Mouse (Mus musculus): Measurements from ENCODE around the gene Nr1d1. TPM values are rescaled to one million over a fixed set of nuclear protein-coding genes. Genes with fewer than 3 reads are reported as not detected.
A peak's percentile ranks its signal among the peaks of the same experiment; 100 is the strongest.

Gene Nr1d1
- polyA plus RNA-seq, 1 experiment from 2014 or later = 1.5 TPM

DNA sequence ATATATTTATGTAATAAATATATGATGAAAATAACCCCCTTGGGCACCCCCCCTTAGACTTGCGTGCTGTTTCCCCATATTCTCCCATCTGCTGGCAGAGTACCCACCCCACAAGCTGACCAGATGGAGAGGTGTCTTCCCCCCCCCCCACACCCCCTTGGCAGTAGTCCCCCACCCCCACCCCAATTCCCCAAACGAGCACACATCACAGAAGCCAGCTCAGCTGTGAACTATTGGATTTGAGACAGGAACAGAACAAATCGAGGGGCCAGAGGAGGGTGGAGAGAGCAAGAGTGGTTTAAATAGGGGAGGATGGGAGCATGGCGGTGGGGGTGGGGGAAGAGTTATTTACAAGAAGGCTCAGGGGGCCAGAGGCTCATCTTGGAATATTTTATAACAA, 7.4 kb downstream of the Nr1d1 start:
- H3K9ac ChIP-seq (replicated peaks) = peak overlapping the region; percentile 51; the same call in 1 of the 2 replicates
- H3K27me3 ChIP-seq = peaks cover under 1% of the 10 kb centered on the region; the same call in 1 of the 2 replicates
- peak overlapping the region; percentile 50 for H3K4me2 ChIP-seq (replicated peaks)
- no peaks in the 10 kb centered on the region for H3K9me3 ChIP-seq
- 13% methylated on average over 4 of the region's 4 CpGs for WGBS
- H3K4me3 ChIP-seq = peak overlapping the region; percentile 30
- peaks cover 39% of the 10 kb centered on the region for H3K4me1 ChIP-seq
- peak overlapping the region; percentile 86 for H3K27ac ChIP-seq (replicated peaks)
- ATAC-seq (ENCODE audit: low FRiP score, low read depth) = 0 out of 2 replicates have a peak, but pooled peaks have one; percentile 27
- H3K36me3 ChIP-seq = peaks cover 42% of the 10 kb centered on the region

DNA sequence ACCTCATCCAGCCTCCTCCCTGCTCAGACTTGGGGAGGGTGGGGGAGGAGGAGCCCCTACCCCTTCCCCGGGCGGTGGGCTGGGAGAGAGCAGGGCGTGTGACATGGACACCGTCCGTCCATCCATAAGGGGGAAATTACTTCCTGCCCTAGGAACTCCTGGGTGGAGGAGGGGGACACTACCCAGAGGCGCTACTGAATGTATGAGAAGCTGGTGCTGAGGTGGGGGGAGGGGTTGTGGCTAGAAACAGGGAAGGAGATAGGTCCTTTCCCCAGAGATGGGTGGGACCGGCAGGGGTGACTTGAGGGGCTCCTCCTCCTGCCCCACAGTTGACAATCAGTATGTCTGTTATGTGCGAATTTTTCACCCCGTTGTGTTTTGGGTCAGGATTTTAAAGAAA, 7.9 kb downstream of the Nr1d1 start:
- Histone ChIP-seq H3K27me3 (no peaks in the 10 kb centered on the region; the same call in 1 of the 2 replicates), H3K9ac (replicated peaks) (peak overlapping the region; percentile 17; the same call in 1 of the 2 replicates), H3K4me1 (peaks cover 39% of the 10 kb centered on the region), H3K4me3 (no peak overlapping the region), H3K4me2 (replicated peaks) (peak overlapping the region; percentile 50), H3K36me3 (peaks cover 44% of the 10 kb centered on the region), H3K27ac (replicated peaks) (peak overlapping the region; percentile 86), H3K9me3 (no peaks in the 10 kb centered on the region)
- 15% methylated on average over 9 of the region's 9 CpGs for WGBS
- ATAC-seq (ENCODE audit: low FRiP score, low read depth) = peak; percentile 57

DNA sequence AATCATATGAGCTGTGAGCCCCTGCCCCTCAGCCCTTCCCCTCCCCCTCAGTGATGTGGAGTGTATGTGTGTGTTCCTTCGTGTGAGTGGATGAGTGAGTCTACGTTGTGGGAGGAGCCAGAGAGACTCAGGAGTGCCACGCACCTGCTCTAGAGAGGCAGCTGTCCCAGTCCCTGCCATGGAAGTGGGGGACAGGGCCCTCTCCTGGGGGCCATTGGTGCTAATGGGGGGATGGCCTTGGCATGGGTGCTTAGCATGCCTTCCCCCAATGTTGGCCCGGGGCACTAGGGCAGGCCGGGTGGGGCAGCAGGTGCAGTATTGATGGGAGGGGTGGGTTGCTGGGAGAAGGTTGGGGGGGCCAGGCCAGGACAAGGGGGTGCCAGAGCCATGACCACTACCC, 8.3 kb downstream of the Nr1d1 start:
- peak overlapping the region; percentile 86 for H3K27ac ChIP-seq (replicated peaks)
- H3K9me3 ChIP-seq = no peaks in the 10 kb centered on the region
- 62% methylated on average over 5 of the region's 5 CpGs for WGBS
- no peaks in the 10 kb centered on the region; the same call in 1 of the 2 replicates for H3K27me3 ChIP-seq
- H3K4me1 ChIP-seq = peaks cover 39% of the 10 kb centered on the region
- H3K4me2 ChIP-seq (replicated peaks) = peak overlapping the region; percentile 50
- peak; percentile 17; the same call in 1 of the 2 replicates for ATAC-seq (ENCODE audit: low FRiP score, low read depth)
- peaks cover 48% of the 10 kb centered on the region for H3K36me3 ChIP-seq
- no peak overlapping the region for H3K4me3 ChIP-seq
- H3K9ac ChIP-seq (replicated peaks) = peak overlapping the region; percentile 17; the same call in 1 of the 2 replicates

DNA sequence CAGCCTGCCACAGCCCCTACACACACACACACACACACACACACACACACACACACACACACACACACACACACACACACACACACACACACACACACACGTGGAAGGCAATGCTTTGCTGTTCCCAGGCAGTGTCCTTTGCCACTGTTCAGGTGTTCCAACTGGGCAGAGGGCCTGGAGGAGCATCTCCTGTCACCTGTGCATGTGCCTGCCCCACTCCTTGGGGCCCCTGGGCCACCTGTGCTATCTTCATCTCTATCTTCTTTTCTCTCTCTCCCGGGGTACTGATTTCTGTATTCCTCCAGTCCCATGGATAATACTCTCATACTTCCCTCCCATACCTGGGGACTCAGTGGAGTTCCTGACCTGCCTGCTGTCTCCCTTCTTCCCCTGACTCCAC, 8.8 kb downstream of the Nr1d1 start:
- Histone ChIP-seq H3K27ac (replicated peaks) (peak overlapping the region; percentile 86), H3K9ac (replicated peaks) (no peak overlapping the region), H3K27me3 (no peaks in the 10 kb centered on the region; the same call in 1 of the 2 replicates), H3K36me3 (peaks cover 52% of the 10 kb centered on the region), H3K4me1 (peaks cover 39% of the 10 kb centered on the region), H3K4me2 (replicated peaks) (no peak overlapping the region), H3K4me3 (no peak overlapping the region), H3K9me3 (no peaks in the 10 kb centered on the region)
- no peak for ATAC-seq (ENCODE audit: low FRiP score, low read depth)
- WGBS = 58% methylated on average over 2 of the region's 2 CpGs

DNA sequence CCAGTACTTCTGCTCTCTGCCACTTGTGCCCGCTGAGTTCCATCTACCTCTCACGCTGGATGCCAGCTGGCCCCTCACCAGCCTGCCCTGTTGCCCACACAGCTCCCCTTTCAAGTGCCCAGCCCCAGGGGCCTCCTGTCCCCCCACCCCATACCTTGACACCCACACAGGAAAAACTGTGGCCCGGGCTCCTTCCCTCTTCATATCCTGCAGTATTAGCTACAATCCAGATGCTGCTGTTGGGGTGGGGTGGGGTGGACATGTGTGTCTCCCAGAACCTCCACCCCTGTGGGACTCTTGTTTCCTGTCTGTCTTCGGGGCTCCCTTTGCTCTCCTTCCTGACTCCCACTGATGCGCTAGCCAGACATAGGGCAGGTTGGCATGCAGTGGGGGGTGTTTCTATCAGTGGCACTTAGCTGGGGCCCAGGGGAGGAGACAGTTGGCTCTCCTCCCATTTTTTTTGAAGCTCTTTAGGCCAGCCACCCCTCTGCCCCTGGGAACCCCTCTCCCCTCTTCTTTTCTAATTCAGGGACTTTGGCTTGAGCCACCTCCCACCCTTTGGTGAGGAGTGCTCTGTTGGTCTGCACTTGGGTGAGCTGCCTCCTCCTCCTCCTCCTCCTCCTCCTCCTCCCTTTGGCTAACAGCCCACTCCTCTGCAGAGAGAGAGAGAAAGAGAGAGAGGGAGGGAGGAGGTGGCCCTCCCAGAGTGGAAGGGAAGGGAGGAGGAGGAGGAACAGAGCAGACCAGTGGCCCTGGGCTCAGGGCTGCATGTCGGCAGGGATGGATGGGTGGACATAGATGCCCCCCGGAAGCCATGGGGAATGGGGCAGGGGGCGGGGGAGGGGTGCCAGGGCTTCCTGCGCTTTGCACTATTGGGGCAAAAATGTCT, 9.5 kb downstream of the Nr1d1 start:
- ATAC-seq (ENCODE audit: low FRiP score, low read depth) = no peak
- Histone ChIP-seq H3K9ac (replicated peaks) (no peak overlapping the region; the same call in 1 of the 2 replicates), H3K4me1 (peaks cover 39% of the 10 kb centered on the region), H3K27me3 (no peaks in the 10 kb centered on the region; the same call in 1 of the 2 replicates), H3K27ac (replicated peaks) (peak overlapping the region; percentile 86), H3K9me3 (no peaks in the 10 kb centered on the region), H3K4me3 (no peak overlapping the region), H3K4me2 (replicated peaks) (no peak overlapping the region), H3K36me3 (peaks cover 57% of the 10 kb centered on the region)
- WGBS = 52% methylated on average over 7 of the region's 9 CpGs

DNA sequence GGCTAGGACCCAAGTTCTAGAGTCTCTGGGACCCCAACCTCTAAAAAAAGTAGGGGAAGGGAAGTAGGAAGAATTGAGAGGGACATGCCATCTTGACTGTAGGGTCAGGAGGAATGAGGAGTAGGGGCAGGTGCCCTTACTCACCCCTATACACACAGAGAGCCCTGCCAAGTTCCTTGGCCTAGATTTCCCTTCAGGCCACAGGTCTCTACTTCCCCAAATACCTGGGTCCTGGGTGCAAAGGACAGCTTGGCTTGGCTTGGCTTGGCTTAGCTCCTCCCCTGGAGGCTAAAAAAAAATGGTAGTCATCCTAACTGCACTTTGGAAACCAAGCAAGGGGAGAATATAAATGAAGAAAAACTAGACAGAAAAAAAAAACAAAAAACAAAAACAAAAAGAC, 10.4 kb downstream of the Nr1d1 start:
- Histone ChIP-seq H3K4me2 (replicated peaks) (no peak overlapping the region), H3K36me3 (peaks cover 58% of the 10 kb centered on the region), H3K9ac (replicated peaks) (no peak overlapping the region), H3K4me1 (peaks cover 39% of the 10 kb centered on the region), H3K27me3 (no peaks in the 10 kb centered on the region; the same call in none of the 2 replicates), H3K9me3 (no peaks in the 10 kb centered on the region), H3K4me3 (no peak overlapping the region), H3K27ac (replicated peaks) (no peak overlapping the region)
- ATAC-seq (ENCODE audit: low FRiP score, low read depth) = no peak

DNA sequence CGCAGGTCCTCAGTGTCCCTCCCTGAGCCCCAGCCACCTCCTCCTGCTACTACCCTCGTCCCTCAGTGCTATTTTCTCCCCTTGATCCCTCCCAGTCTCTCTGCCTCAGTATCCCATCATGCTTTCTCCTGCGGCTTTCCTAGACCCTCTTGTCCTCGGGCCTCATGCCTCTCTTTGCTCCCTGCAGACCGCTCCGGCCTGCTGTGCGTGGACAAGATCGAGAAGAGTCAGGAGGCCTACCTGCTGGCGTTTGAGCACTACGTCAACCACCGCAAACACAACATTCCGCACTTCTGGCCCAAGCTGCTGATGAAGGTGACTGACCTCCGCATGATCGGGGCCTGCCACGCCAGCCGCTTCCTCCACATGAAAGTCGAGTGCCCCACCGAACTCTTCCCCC, 11.0 kb downstream of the Nr1d1 start:
- Histone ChIP-seq H3K9me3 (no peaks in the 10 kb centered on the region), H3K4me1 (peaks cover 39% of the 10 kb centered on the region), H3K36me3 (peaks cover 51% of the 10 kb centered on the region), H3K9ac (replicated peaks) (no peak overlapping the region), H3K27ac (replicated peaks) (no peak overlapping the region), H3K4me2 (replicated peaks) (no peak overlapping the region), H3K27me3 (no peaks in the 10 kb centered on the region; the same call in 1 of the 2 replicates), H3K4me3 (no peak overlapping the region)
- 85% methylated on average over 18 of the region's 18 CpGs for WGBS
- ATAC-seq (ENCODE audit: low FRiP score, low read depth) = no peak

DNA sequence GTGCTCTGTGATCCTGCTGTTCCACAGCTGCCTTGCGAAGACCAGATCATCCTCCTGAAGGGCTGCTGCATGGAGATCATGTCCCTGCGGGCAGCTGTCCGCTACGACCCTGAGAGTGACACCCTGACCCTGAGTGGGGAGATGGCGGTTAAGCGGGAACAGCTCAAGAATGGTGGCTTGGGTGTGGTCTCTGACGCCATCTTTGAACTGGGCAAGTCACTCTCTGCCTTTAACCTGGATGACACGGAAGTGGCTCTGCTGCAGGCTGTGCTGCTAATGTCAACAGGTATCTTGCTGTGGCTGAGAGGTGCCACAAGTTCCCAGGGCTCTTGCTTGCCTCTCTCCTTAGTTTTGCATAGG, 11.7 kb downstream of the Nr1d1 start:
- no peak for ATAC-seq (ENCODE audit: low FRiP score, low read depth)
- Histone ChIP-seq H3K4me2 (replicated peaks) (no peak overlapping the region), H3K36me3 (peaks cover 48% of the 10 kb centered on the region), H3K9ac (replicated peaks) (no peak overlapping the region), H3K9me3 (no peaks in the 10 kb centered on the region), H3K27me3 (no peaks in the 10 kb centered on the region; the same call in 1 of the 2 replicates), H3K4me3 (no peak overlapping the region), H3K27ac (replicated peaks) (no peak overlapping the region), H3K4me1 (peaks cover 34% of the 10 kb centered on the region)
- WGBS = 89% methylated on average over 8 of the region's 8 CpGs

DNA sequence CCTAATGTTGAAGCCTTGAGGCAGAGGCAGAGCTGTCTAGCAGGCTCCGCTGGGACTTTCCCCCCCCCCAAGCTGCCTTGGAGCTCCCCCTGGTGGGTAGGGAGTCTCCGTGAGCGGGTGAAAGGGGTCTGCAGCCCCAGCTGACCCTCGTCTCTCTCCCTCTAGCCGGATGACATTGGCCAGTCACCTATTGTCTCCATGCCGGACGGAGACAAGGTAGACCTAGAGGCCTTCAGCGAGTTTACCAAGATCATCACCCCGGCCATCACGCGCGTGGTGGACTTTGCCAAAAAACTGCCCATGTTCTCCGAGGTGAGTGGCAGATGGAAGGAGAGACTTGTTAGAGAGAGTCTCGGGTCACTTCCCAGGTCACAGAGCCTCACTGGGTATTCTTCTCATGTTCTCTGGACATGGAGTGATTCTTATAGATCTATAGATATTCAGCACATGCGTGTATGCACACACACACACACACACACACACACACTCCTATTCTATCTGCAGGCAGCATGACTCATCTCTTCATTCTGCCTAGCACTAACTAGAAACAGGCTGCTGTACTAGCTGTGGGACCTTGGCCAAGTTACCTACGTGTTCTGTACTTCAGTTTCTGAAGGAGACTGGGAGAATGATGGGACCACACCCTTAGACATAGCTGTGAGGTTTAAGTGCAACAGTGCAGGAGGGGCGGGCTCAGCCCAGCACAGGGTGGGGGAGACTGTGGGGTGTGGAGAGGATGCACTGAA, 12.2 kb downstream of the Nr1d1 start:
- H3K27ac ChIP-seq (replicated peaks) = no peak overlapping the region
- no peak overlapping the region for H3K4me2 ChIP-seq (replicated peaks)
- no peak overlapping the region for H3K9ac ChIP-seq (replicated peaks)
- H3K27me3 ChIP-seq = no peaks in the 10 kb centered on the region; the same call in 1 of the 2 replicates
- 60% methylated on average over 17 of the region's 17 CpGs for WGBS
- H3K36me3 ChIP-seq = peaks cover 50% of the 10 kb centered on the region
- H3K4me1 ChIP-seq = peaks cover 29% of the 10 kb centered on the region
- ATAC-seq (ENCODE audit: low FRiP score, low read depth) = no peak
- H3K9me3 ChIP-seq = no peaks in the 10 kb centered on the region
- no peak overlapping the region for H3K4me3 ChIP-seq

DNA sequence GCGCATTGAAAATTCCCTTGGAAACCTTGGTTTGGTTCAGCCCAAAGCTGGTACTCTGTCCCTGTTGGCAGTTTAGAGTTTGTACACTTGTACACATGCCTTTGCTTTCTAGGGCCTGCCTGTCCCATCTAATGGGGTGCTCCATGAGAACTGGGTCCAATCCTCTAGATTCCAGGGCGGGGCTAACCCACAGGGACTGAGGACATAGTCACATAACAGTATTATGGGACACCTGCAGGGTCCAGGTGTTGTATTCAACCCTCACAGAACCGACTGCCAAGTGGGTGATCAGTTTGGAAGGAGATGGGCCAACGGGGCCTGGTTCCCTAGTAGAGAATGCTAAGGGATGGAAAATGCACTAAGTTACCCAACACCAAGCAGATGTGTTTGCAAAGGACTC, 13.2 kb downstream of the Nr1d1 start:
- Histone ChIP-seq H3K36me3 (peaks cover 55% of the 10 kb centered on the region), H3K9me3 (no peaks in the 10 kb centered on the region), H3K4me2 (replicated peaks) (no peak overlapping the region), H3K9ac (replicated peaks) (no peak overlapping the region), H3K4me3 (no peak overlapping the region), H3K4me1 (peaks cover 19% of the 10 kb centered on the region), H3K27ac (replicated peaks) (no peak overlapping the region), H3K27me3 (no peaks in the 10 kb centered on the region; the same call in 1 of the 2 replicates)
- ATAC-seq (ENCODE audit: low FRiP score, low read depth) = no peak
- 90% methylated on average over 4 of the region's 4 CpGs for WGBS

DNA sequence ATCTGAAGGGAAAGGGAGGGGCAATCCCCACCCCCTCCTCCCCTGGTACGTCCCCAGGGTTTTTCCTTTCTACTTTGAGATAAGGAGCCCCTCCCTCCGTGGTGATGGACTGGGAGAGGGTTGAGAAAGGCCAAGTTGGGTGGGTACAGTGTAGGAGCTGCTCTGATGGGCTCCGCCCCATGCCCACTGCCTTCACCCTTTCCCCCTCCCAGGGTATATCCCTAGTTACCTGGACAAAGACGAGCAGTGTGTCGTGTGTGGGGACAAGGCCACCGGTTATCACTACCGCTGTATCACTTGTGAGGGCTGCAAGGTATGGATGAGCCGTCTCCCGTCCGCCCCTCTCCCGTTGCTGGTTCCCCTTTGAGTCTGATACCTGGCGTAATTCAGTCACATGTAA, 18.4 kb downstream of the Nr1d1 start:
- 90% methylated on average over 12 of the region's 12 CpGs for WGBS
- H3K9me3 ChIP-seq = no peaks in the 10 kb centered on the region
- no peak for ATAC-seq (ENCODE audit: low FRiP score, low read depth)
- no peak overlapping the region for H3K27ac ChIP-seq (replicated peaks)
- no peaks in the 10 kb centered on the region; the same call in 1 of the 2 replicates for H3K27me3 ChIP-seq
- no peak overlapping the region for H3K4me3 ChIP-seq
- no peak overlapping the region for H3K4me2 ChIP-seq (replicated peaks)
- no peak overlapping the region for H3K9ac ChIP-seq (replicated peaks)
- peaks cover 38% of the 10 kb centered on the region for H3K36me3 ChIP-seq
- H3K4me1 ChIP-seq = peaks cover 26% of the 10 kb centered on the region

Measured in midbrain, embryonic 12.5 days (tissue).